Mouse (Mus musculus): ENCODE results near the gene Ms4a14. TPM values are rescaled to one million over a fixed set of nuclear protein-coding genes. Genes with fewer than 3 reads are reported as not detected.

The Ms4a14 gene
- polyA plus RNA-seq, 1 experiment: not detected

GRCm38 (mm10) chr19:11349698-11350481 is 35.6 kb upstream of the Ms4a14 start:
- no peak for TF ChIP-seq MYOD1 (IDR thresholded peaks at IDR 0.05; ENCODE audit: control insufficient read depth in 1 of 3, insufficient read length in 2 of 3, low read depth in 2 of 3)
- TF ChIP-seq MYOG (IDR thresholded peaks at IDR 0.05; ENCODE audit: control insufficient read depth in 1 of 3, insufficient read depth in 1 of 3, insufficient read length in 2 of 3, low read depth in 2 of 3): no peak
- TF ChIP-seq REST (IDR thresholded peaks at IDR 0.05; ENCODE audit: insufficient read depth, insufficient read length): no peak
- no peak for TF ChIP-seq POLR2A (IDR thresholded peaks at IDR 0.05; ENCODE audit: insufficient read length, low read depth)
- TF ChIP-seq SRF (IDR thresholded peaks at IDR 0.05; ENCODE audit: control insufficient read depth, insufficient read length, low read depth): no peak
- no peak for TF ChIP-seq USF1 (IDR thresholded peaks at IDR 0.05; ENCODE audit: low read depth)
- no peak for TF ChIP-seq E2F4 (IDR thresholded peaks at IDR 0.05; ENCODE audit: insufficient read depth)
- no peak for TF ChIP-seq TCF3 (IDR thresholded peaks at IDR 0.05; ENCODE audit: insufficient read length, low read depth)
- no peak for TF ChIP-seq TCF12 (IDR thresholded peaks at IDR 0.05; ENCODE audit: insufficient read depth, poor library complexity, severe bottlenecking)
- TF ChIP-seq CEBPB (IDR thresholded peaks at IDR 0.05; ENCODE audit: insufficient read depth, poor library complexity, severe bottlenecking): no peak
- no peak for TF ChIP-seq POLR2AphosphoS2 (IDR thresholded peaks at IDR 0.05; ENCODE audit: insufficient read length, low read depth)
- no peak for TF ChIP-seq MAX (IDR thresholded peaks at IDR 0.05; ENCODE audit: low read depth)
- H3K4me3 ChIP-seq: no peak overlapping the region
- no peaks in the 10 kb centered on the region for H3K27me3 ChIP-seq (ENCODE audit: control insufficient read depth, insufficient read depth, insufficient read length)
- H3K36me3 ChIP-seq (ENCODE audit: control insufficient read depth, insufficient read depth): no peaks in the 10 kb centered on the region
- H3K79me2 ChIP-seq (ENCODE audit: control insufficient read depth, insufficient read depth): no peaks in the 10 kb centered on the region
- no peak overlapping the region for H3K4me2 ChIP-seq (ENCODE audit: low read depth)
- H3ac ChIP-seq (ENCODE audit: control insufficient read depth, insufficient read length): no peak overlapping the region

GRCm38 (mm10) chr19:11343992-11344391 is 29.7 kb upstream of the Ms4a14 start:
- H3ac ChIP-seq (ENCODE audit: control insufficient read depth, insufficient read length): no peak overlapping the region
- no peaks in the 10 kb centered on the region for H3K79me2 ChIP-seq (ENCODE audit: control insufficient read depth, insufficient read depth)
- no peak for TF ChIP-seq MAX (IDR thresholded peaks at IDR 0.05; ENCODE audit: low read depth)
- H3K36me3 ChIP-seq (ENCODE audit: control insufficient read depth, insufficient read depth): no peaks in the 10 kb centered on the region
- no peak overlapping the region for H3K4me3 ChIP-seq
- H3K27me3 ChIP-seq (ENCODE audit: control insufficient read depth, insufficient read depth, insufficient read length): no peaks in the 10 kb centered on the region
- H3K4me2 ChIP-seq (ENCODE audit: low read depth): no peak overlapping the region

GRCm38 (mm10) chr19:11343147-11343546 is 28.9 kb upstream of the Ms4a14 start:
- H3K4me3 ChIP-seq: no peak overlapping the region
- H3K4me2 ChIP-seq (ENCODE audit: low read depth): no peak overlapping the region
- no peaks in the 10 kb centered on the region for H3K36me3 ChIP-seq (ENCODE audit: control insufficient read depth, insufficient read depth)
- H3K79me2 ChIP-seq (ENCODE audit: control insufficient read depth, insufficient read depth): no peaks in the 10 kb centered on the region
- no peak overlapping the region for H3ac ChIP-seq (ENCODE audit: control insufficient read depth, insufficient read length)
- no peaks in the 10 kb centered on the region for H3K27me3 ChIP-seq (ENCODE audit: control insufficient read depth, insufficient read depth, insufficient read length)
- TF ChIP-seq MAX (IDR thresholded peaks at IDR 0.05; ENCODE audit: low read depth) (no peak), TCF12 (IDR thresholded peaks at IDR 0.05; ENCODE audit: insufficient read depth, poor library complexity, severe bottlenecking) (no peak), REST (IDR thresholded peaks at IDR 0.05; ENCODE audit: insufficient read depth, insufficient read length) (no peak), E2F4 (IDR thresholded peaks at IDR 0.05; ENCODE audit: insufficient read depth) (no peak), SRF (IDR thresholded peaks at IDR 0.05; ENCODE audit: control insufficient read depth, insufficient read length, low read depth) (no peak), MYOG (IDR thresholded peaks at IDR 0.05; ENCODE audit: control insufficient read depth in 1 of 3, insufficient read depth in 1 of 3, insufficient read length in 2 of 3, low read depth in 2 of 3) (no peak), CEBPB (IDR thresholded peaks at IDR 0.05; ENCODE audit: insufficient read depth, poor library complexity, severe bottlenecking) (no peak), POLR2A (IDR thresholded peaks at IDR 0.05; ENCODE audit: insufficient read length, low read depth) (no peak), POLR2AphosphoS2 (IDR thresholded peaks at IDR 0.05; ENCODE audit: insufficient read length, low read depth) (no peak)

GRCm38 (mm10) chr19:11335932-11336331 is 21.7 kb upstream of the Ms4a14 start, which contains the start of gene Ms4a7:
TSS of gene Ms4a7 (minus strand) at chr19:11336146.
- no peak within 1 kb of the TSS for H3K4me2 ChIP-seq (ENCODE audit: low read depth)
- H3K79me2 ChIP-seq (ENCODE audit: control insufficient read depth, insufficient read depth): no peaks in the 10 kb centered on the region
- H3K4me3 ChIP-seq: no peak within 1 kb of the TSS
- no peaks in the 10 kb centered on the region for H3K27me3 ChIP-seq (ENCODE audit: control insufficient read depth, insufficient read depth, insufficient read length)
- no peaks in the 10 kb centered on the region for H3K36me3 ChIP-seq (ENCODE audit: control insufficient read depth, insufficient read depth)
- H3ac ChIP-seq (ENCODE audit: control insufficient read depth, insufficient read length): no peak within 1 kb of the TSS
- no peak for TF ChIP-seq SRF (IDR thresholded peaks at IDR 0.05; ENCODE audit: control insufficient read depth, insufficient read length, low read depth)
- no peak for TF ChIP-seq POLR2AphosphoS2 (IDR thresholded peaks at IDR 0.05; ENCODE audit: insufficient read length, low read depth)
- TF ChIP-seq TCF3 (IDR thresholded peaks at IDR 0.05; ENCODE audit: insufficient read length, low read depth): no peak
- TF ChIP-seq USF1 (IDR thresholded peaks at IDR 0.05; ENCODE audit: low read depth): no peak

- H3K27me3 ChIP-seq (ENCODE audit: control insufficient read depth, insufficient read depth, insufficient read length): no peaks in the 10 kb centered on the region
- H3ac ChIP-seq (ENCODE audit: control insufficient read depth, insufficient read length): no peak overlapping the region
- no peaks in the 10 kb centered on the region for H3K36me3 ChIP-seq (ENCODE audit: control insufficient read depth, insufficient read depth)
Observed at GRCm38 (mm10) chr19:11321123-11321522, 6.9 kb upstream of the Ms4a14 start.

More at GRCm38 (mm10) chr19:11321123-11321522, 6.9 kb upstream of the Ms4a14 start:
- H3K4me2 ChIP-seq (ENCODE audit: low read depth): no peak overlapping the region
- no peaks in the 10 kb centered on the region for H3K79me2 ChIP-seq (ENCODE audit: control insufficient read depth, insufficient read depth)
- H3K4me3 ChIP-seq: no peak overlapping the region
- TF ChIP-seq MYOG (IDR thresholded peaks at IDR 0.05; ENCODE audit: control insufficient read depth in 1 of 3, insufficient read depth in 1 of 3, insufficient read length in 2 of 3, low read depth in 2 of 3) (no peak), CEBPB (IDR thresholded peaks at IDR 0.05; ENCODE audit: insufficient read depth, poor library complexity, severe bottlenecking) (no peak), E2F4 (IDR thresholded peaks at IDR 0.05; ENCODE audit: insufficient read depth) (no peak), MAX (IDR thresholded peaks at IDR 0.05; ENCODE audit: low read depth) (no peak), TCF12 (IDR thresholded peaks at IDR 0.05; ENCODE audit: insufficient read depth, poor library complexity, severe bottlenecking) (no peak), USF1 (IDR thresholded peaks at IDR 0.05; ENCODE audit: low read depth) (no peak), TCF3 (IDR thresholded peaks at IDR 0.05; ENCODE audit: insufficient read length, low read depth) (no peak), SRF (IDR thresholded peaks at IDR 0.05; ENCODE audit: control insufficient read depth, insufficient read length, low read depth) (no peak), POLR2AphosphoS2 (IDR thresholded peaks at IDR 0.05; ENCODE audit: insufficient read length, low read depth) (no peak), POLR2A (IDR thresholded peaks at IDR 0.05; ENCODE audit: insufficient read length, low read depth) (no peak), MYOD1 (IDR thresholded peaks at IDR 0.05; ENCODE audit: control insufficient read depth in 1 of 3, insufficient read length in 2 of 3, low read depth in 2 of 3) (no peak), REST (IDR thresholded peaks at IDR 0.05; ENCODE audit: insufficient read depth, insufficient read length) (no peak)

All from myocyte (in vitro differentiated cells).